Mouse (Mus musculus): ENCODE data around the gene Insl3. TPM values are rescaled to one million over a fixed set of nuclear protein-coding genes. Genes with fewer than 3 reads are reported as not detected.
"Not testable (repeated sequence)": the region's sequence is repeated elsewhere in the genome, so short reads cannot be mapped to it uniquely, and the experiment has no call there.

Gene Insl3
- total RNA-seq, 2 experiments from 2014 or later: 1.4 TPM; not detected in 1

DNA sequence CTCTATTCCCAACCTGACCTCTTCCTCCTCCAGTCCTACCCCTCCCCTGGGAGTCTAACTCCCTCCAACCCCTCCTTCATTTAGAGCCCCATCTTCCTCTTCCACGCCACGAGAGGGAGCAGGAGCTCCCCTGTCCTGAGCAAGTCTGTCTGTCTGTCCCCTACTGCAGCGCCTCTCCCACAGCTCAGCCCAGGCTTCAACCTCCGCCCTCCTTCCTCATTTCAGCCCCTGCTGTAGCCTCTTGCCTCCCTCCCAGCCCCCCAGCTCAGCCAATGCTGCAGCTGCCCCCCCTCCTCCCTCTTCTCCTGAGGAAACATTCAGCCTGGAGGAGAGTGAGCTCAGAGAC is 13.0 kb downstream of the Insl3 start:
- H3K27ac ChIP-seq: peak overlapping the region; percentile 86; the same call in 1 of the 2 replicates
- peak overlapping the region; percentile 72 for H3K4me3 ChIP-seq
- intact Hi-C loops (cut with DNase I): no loop called here

DNA sequence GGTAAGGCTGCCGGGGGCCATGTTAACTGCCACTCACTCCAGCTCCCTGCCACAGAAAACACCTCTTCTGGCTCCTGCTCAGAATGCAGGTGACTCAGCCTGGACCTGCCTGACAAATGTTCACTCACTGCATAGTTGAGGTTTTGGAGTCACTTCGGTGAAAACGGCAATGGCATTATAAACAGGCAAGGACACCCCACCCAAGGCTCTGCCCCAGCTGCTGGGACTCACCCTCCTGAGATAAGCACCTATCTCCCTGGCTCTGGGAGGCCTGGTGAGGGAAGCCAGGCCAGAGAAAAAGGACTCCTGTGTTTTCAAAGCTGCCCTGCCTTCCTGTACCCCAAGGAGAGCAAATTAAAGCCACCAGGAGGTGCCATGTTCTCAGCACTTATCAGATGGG is 13.9 kb downstream of the Insl3 start:
- Histone ChIP-seq H3K27ac (no peak overlapping the region), H3K4me3 (no peak overlapping the region)
- no peak for DNase-seq
- TF ChIP-seq CTCF (IDR thresholded peaks at IDR 0.05): no peak
- intact Hi-C loops (cut with DNase I): no loop called here

More for the DNA sequence above, 13.0 kb downstream of the Insl3 start:
- DNase-seq: no peak
- peak; percentile 16; the same call in 1 of the 2 replicates for TF ChIP-seq CTCF (IDR thresholded peaks at IDR 0.05)

DNA sequence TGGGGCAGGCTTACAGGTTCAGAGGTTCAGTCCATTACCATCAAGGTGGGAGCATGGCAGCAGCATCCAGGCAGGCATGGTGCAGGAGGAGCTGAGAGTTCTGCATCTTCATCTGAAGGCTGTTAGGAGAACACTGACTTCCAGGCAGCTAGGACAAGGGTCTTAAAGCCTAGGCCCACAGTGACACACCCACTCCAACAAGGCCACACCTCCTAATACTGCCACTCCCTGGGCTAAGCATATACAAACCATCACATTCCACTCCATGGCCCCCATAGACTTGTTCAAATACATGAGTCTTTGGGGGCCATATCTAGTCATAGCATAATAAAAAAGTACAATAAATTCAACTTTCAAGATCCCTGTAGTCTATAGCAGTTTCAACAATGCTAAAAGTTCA is 14.4 kb downstream of the Insl3 start:
- H3K4me3 ChIP-seq; H3K27ac ChIP-seq; intact Hi-C loops (cut with DNase I); DNase-seq: not testable (repeated sequence)

DNA sequence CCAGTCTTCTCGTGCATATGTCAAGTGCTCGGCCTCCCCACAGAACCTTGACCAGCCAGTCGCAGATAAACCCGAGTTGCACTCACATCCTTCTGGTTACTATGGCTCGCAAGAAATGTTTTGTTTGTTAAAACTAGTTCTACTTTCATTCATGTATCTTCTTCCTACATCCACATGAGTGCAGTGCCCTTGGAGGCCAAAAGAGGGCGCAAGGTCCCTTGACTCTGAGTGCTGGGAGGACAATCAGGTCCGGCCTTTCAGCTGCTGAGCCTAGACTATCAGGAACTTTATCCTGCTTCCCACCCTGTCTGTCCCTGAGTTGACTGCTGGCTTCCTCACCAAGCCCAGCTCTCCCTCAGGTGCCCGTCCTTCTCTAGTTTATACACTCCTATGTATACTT is 18.9 kb downstream of the Insl3 start:
- no peak for DNase-seq
- H3K4me3 ChIP-seq: no peak overlapping the region
- intact Hi-C loops (cut with DNase I): no loop called here
- no peak overlapping the region for H3K27ac ChIP-seq
- TF ChIP-seq CTCF (IDR thresholded peaks at IDR 0.05): peak; percentile 60

DNA sequence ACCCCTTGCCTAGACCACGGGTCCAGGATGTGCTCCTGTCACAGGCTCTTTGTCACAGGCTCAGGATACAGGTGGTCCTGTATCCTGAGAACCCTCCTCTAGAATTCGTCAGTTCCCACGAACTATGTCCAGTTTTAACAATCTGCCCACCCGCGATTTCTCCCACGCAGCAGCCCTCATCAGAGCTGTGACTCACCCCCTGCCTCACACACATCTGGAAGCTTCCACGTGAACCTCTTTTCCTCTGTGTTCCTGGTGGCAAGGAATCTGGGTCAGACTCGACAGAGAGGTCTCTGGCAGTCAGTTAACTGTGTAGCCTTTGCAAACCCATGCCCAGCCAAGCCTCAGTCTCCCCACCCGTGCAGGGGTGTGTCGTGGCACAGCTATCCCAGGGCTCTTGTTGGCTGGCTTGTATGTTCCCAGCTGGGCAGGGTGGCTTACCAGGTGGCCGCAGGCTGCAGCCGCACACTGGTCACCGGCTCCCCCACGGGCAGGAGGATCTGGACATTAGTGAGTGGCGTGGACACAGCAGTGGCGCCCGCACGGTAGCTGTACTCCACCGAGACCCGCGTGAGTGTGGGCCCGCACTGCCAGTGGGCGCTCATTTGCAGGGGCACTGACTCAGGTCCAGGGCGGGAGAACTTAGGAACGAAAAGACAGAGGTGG is 20.3 kb downstream of the Insl3 start:
- intact Hi-C loops (cut with DNase I): no loop called here
- no peak overlapping the region for H3K27ac ChIP-seq
- no peak for TF ChIP-seq CTCF (IDR thresholded peaks at IDR 0.05)
- no peak for DNase-seq
- no peak overlapping the region; the same call in 1 of the 2 replicates for H3K4me3 ChIP-seq

DNA sequence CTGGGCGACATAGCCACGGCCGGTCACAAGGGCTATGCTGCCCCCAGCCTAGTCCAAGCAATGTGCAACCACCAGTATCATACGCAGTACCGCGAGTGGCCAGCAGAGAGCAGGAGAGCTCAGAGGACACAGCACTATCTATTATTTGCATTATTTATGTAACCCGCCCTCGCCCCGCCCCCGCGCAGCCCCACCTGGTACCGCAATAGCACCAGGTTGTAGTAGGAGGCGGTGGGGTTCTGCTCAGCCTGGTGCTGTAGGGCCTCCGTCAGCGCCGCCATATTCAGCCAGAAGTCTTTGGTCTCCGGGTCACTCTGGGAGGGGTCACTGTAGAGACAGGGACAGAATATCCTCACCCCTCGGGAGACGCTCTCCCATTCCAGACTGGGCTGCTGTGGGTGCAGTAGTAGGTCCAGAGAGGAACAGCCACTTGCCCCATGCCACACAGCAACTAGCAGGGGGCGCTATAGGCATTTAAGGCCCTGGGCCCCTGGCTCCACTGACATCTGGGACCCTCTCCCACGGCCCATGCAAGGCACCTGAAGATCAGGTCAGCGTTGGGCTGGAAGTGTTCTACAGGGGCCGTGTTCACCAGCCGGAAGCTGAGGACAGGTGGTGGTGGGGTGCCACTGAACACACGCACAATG is 20.9 kb downstream of the Insl3 start:
- intact Hi-C loops (cut with DNase I): no loop called here
- DNase-seq: peak; percentile 64
- peak overlapping the region; percentile 51 for H3K4me3 ChIP-seq
- no peak overlapping the region for H3K27ac ChIP-seq
- peak; percentile 70 for TF ChIP-seq CTCF (IDR thresholded peaks at IDR 0.05)

DNA sequence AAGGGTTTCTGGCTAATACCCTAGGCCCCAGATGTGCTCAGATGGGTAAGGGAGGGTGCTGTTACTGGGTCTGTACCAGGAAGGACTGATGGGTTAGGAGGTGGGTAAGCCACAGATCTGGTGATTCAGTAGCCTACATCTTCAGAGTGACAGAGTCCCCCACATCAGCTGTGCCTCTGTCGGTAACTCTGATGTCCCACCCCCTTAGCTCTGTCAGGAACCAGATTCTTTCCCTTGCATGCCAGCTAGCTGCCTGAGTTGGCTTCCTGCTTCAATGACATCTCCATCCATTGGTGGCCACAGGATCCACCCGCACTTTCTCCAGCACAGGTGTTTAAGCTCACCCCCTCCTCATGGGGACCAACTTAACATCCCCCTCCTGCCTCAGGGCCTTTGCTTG is 22.6 kb downstream of the Insl3 start:
- intact Hi-C loops (cut with DNase I): no loop called here
- TF ChIP-seq CTCF (IDR thresholded peaks at IDR 0.05): no peak
- no peak overlapping the region for H3K4me3 ChIP-seq
- H3K27ac ChIP-seq: no peak overlapping the region
- DNase-seq: no peak

DNA sequence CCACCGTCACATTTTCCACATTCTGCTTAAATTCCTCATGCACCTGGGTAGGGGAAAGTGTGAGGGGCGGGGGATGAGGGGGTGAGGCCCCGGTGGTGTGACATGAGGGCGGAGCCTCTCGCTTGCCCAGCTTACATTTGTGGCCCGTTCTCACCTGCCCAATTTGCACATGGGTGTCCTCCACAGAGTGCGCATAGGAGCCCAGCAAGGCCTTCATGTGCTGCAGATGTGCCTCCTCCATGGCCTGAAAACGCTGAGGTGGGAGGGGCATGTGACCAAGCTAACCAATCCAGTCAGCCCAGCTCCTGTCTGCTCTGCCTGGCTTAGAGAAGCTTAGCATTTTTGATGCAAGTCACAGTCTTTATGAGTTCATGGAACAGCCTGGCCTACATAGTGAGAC is 26.5 kb downstream of the Insl3 start:
- no peak for TF ChIP-seq CTCF (IDR thresholded peaks at IDR 0.05)
- intact Hi-C loops (cut with DNase I): no loop called here

DNA sequence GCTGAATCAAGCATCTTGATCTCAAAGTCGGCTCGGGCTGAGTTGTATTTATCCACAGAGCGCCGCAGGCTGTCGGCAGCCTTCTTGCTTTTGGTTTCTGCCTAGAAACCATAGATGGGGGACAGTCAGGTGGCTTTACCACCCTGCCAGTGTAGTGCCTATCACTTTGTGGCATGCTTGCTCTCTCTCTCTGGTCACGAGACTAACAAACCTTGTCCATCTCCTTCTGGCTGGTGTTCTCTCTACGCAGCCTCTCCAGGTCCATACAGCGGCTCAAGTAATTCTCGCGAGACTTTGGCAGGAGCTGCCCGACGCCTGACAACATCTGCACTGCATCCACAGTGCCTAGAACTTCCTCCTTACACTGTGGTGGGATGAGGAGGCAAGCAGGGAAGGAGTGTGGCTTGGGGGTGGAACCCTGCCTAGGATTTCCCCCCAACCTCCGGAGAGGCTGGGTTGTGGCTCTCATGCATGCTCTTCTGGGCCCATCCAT is 27.6 kb downstream of the Insl3 start:
- TF ChIP-seq CTCF (IDR thresholded peaks at IDR 0.05): no peak
- DNase-seq: no peak
- Histone ChIP-seq H3K27ac (no peak overlapping the region), H3K4me3 (no peak overlapping the region)
- intact Hi-C loops (cut with DNase I): no loop called here

More for the DNA sequence above, 26.5 kb downstream of the Insl3 start:
- DNase-seq: no peak
- Histone ChIP-seq H3K27ac (no peak overlapping the region), H3K4me3 (no peak overlapping the region)

DNA sequence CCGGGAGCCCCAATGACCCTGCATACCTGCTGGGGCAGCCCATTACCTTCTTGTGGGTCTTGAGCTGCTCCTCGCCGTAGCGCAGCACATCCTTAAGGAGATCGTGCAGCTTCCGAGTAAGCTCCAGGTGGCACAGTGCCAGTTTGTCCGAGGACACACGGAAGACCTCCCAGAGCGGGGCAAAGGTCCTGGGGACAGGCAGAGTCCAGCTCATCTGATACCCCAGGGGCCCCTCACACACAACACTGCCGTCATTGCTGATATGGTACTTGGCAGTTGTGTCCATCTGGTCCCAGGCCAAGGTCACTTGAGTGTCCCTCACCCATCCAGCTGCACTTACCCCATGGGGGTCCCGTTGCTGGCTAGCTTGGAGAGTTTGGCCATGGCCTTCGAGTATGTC is 28.1 kb downstream of the Insl3 start:
- Histone ChIP-seq H3K27ac (no peak overlapping the region), H3K4me3 (no peak overlapping the region)
- intact Hi-C loops (cut with DNase I): no loop called here
- DNase-seq: no peak
- no peak for TF ChIP-seq CTCF (IDR thresholded peaks at IDR 0.05)

DNA sequence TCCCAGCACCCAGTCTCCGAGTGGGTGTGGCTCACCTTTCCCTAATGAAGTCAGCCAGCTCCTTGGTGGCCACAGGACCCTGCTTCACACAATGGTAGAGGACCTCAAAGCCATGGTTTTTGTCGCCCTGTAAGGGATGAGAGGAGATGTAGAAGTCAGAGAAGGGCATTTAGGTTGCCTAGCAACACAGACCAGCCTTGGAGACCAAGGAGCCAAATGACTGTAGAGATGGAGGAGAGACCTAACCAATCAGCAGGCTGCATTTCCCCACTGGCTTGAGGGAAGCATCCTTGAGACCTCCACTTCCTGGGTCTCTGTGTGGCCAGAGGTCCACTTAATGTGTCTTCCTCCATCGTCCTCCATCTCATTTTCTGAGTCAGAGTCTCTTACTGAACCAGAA is 29.2 kb downstream of the Insl3 start:
- no peak overlapping the region for H3K4me3 ChIP-seq
- no peak for TF ChIP-seq CTCF (IDR thresholded peaks at IDR 0.05)
- no peak overlapping the region for H3K27ac ChIP-seq
- DNase-seq: no peak
- intact Hi-C loops (cut with DNase I): no loop called here

DNA sequence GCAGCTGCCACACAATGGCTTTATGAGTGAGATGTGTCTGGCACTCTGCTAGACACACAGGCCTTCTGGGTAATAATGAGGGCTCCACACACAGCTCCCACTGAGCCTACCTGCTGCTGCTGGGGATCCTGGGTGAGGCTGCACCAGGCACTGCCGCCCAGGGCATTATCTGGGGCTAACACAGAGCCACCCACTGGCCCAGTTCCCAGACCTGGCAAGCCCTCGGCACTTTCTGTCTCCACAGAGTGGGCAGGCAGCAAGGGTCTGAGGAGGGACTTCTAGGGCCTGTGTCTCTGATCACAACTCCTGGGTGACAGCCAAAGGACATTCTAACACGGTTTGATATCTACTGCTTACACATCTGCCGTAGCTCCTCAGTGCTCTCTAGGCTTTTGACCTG is 30.2 kb downstream of the Insl3 start:
- TF ChIP-seq CTCF (IDR thresholded peaks at IDR 0.05): no peak
- no peak overlapping the region for H3K27ac ChIP-seq
- intact Hi-C loops (cut with DNase I): no loop called here
- no peak for DNase-seq
- H3K4me3 ChIP-seq: no peak overlapping the region

DNA sequence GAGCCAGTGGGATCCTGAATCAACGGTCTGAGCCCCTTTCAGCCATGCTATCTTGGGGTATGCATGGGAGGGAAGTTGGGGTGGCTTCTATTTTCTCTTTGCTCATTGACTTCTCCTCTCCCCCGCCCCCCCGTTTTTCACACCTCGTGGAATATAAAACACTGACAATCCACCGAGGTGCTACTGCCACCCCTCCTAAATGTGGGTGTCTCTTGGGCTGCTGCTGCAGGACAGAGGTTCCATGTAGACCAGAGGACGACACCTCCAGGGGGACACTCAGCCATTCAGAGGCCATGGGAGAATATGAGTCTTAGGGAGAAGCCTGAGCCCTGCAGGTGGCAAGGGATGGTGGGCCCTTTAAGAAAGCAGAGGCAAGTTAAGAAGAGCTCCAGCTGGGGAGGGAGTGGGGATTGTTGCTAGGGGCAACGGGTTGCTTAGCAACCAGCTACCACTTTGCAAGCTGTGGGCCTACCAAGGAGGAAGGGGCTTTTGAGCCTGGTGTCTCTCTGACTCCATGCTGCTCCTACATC is 31.0 kb downstream of the Insl3 start:
- intact Hi-C loops (cut with DNase I): no loop called here
- no peak for DNase-seq
- H3K27ac ChIP-seq: no peak overlapping the region
- H3K4me3 ChIP-seq: no peak overlapping the region
- no peak for TF ChIP-seq CTCF (IDR thresholded peaks at IDR 0.05)

All from gastrocnemius, adult 2 months (tissue).